Mouse (Mus musculus): ENCODE results near the gene Dcx. TPM values are rescaled to one million over a fixed set of nuclear protein-coding genes. Genes with fewer than 3 reads are reported as not detected.

Dcx gene
- total RNA-seq (2021): not detected

DNA sequence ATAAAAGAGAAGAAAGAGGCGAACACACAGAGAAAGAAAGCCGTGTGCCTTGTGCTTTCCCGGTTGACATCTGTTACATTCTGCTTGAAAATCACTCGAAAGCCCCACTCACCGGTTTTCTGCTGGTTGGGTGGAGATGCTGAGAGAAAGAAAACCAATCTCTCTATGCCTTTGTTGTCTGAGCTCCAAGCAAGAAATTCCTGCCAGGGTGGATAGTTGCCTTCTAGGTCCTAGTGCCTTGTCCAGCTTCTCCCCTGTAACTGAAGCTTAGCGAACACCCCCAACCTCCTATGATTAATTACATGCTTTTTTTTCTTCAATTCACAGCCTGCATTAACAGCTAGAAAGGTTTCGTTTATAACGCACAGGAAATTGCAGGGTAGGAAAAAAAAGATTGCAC lies at the start of gene Dcx:
TSS of gene Dcx (minus strand) at position 354 of the 400 bp plus-strand sequence.
- no peak for DNase-seq (ENCODE audit: low spot score)
- intact Hi-C loops (cut with DNase I): no loop called here

DNA sequence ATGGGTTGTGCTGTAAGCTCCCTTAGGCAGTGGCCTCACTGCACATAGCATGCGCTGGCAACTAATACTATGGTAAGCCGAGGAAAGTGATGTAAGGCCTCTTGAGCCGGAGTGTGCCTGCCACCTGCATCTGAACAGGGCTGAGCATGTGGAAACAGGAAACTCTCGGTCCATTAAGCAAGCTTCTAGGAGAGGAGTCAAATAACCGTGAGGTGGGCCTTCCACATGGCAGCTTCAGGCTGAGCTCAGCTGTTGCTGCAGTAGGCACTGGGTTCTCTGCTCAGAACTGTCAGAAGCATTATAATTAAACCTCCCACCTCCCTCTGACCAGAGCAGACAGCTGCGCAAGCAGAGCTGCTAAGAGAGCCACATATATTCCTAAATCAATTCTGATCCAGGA lies 33.1 kb upstream of the Dcx start:
- intact Hi-C loops (cut with DNase I): no loop called here
- DNase-seq (ENCODE audit: low spot score): no peak

DNA sequence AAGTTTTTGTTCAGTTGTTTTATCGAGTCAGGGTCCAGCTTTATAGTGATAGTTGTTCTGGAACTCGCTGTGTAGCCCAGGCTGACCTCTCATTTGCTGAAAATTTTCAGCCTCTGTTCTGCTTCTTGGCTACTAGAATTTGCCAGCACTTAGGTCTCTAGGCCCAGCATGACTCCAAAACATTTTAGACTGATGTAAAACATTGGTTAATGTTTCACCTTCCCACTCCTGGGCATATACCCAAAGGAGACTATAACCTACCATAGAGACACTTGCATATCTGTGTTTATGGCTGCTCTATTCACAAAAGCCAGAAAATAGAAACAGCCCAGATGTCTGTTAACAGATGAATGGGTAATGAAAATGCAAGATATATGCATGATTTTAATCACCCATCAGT lies 560 bp upstream of the Dcx start:
- intact Hi-C loops (cut with DNase I): no loop called here
- no peak for DNase-seq (ENCODE audit: low spot score)

DNA sequence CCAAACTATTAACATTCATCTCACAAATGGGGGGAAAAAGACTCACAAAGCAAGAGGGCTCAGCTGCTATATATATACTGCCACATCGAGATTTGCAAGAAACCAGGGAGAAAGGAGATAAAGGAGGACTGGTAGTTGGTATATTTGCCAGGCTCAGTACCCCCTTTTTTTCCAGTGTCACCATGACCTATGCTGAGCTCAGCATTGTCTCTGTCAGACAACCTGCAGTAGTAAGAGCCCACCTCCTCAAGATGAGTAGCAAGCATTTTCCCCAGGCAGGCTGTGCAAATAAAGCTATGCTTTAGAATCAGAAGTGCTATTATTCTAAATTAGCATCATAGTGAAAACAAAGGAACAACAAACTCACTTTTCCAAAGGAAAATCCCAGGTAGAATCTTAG lies 581 bp downstream of the Dcx start:
- no peak for DNase-seq (ENCODE audit: low spot score)
- intact Hi-C loops (cut with DNase I): no loop called here

DNA sequence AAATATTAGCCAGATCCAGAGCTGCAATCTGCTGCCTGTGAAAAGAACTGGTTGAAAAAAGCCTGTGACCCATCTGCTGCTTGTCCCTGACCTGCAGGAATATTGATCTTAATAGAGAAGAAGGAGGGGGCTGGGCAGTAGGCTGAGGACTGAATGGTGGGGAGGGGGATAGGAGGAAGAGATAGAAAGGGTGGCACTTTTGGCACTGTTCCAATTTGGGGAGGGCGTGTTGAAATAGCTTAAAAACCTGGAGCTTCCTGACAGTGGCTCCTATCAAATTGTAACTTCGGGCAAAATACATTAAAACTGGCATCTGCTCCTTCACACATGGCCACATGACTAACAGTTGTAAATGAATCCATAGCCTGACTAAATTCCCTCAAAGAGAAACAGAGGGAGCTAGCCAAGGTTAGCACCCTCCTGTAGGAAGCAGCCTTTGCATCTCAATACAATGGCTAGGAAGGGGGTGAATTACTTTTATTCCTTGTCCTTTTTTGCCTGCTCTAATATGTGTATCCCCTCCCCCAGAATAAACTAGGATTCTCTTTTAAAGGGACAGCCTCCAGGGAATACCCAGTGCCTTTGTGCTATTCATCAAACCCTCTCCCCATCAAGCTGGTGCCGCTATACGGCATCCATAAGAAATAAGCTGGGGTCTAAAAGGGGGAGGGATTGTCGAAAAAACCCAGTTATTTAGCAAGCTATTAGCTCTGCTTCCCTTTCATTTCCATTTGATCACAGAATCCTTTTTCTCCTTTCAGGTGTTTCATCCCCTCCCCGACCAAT lies 1.5 kb downstream of the Dcx start:
- intact Hi-C loops (cut with DNase I): no loop called here
- no peak for DNase-seq (ENCODE audit: low spot score)

DNA sequence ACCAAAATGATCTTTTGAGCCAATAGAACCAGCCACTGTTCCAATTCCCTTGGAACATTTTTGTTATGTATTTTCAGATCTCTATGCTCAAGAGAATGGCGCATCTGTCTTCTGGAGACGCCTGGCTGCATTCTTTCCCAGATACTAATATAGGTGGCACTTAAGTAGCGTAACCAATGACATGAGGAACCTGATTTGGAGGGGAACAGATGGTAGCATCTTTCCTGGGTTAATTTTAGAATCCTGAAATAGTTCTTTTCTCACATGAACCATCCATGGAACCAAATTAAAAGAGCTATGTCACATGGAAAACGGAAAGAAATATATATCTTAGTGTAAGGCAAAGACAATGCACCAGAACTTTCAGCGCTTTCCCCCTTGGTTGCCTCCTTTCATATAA lies 11.0 kb downstream of the Dcx start:
- intact Hi-C loops (cut with DNase I): no loop called here
- DNase-seq (ENCODE audit: low spot score): no peak

DNA sequence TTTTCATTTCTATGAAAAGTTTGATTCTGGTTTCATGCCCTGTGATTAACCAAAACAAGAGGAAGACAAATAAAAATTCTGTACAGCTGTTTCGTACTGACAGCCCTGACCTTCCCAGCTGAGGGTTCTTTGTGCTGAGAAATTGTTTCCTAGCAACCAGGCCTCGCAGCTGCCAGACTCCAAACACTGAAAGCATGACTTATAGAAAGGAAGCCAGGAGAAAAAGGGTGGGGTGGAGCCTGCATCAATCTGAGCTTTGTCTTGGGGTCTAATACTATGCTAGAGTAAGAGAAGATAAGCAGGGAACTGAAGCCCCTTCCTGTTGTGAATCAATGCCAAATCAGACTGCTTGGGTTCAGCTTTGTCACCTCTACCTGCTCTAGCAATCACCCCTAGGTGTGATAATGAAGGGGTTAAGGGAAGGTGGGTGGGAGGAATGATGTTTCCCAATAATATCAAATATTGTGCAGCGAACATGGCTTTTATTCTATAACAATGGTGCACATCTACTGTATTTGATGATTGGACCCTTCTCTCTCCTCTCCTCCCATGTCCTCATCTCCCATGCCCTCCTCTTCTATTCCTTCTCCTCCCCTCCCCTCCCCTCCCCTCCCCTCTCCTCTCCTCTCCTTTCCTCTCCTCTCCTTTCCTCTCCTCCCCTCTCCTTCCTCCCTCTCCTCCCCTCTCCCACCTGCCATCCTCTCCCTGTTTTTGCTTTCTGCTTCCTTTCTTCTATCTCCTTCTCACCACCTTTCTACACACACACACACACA lies 26.2 kb downstream of the Dcx start:
- no peak for DNase-seq (ENCODE audit: low spot score)
- intact Hi-C loops (cut with DNase I): no loop called here

DNA sequence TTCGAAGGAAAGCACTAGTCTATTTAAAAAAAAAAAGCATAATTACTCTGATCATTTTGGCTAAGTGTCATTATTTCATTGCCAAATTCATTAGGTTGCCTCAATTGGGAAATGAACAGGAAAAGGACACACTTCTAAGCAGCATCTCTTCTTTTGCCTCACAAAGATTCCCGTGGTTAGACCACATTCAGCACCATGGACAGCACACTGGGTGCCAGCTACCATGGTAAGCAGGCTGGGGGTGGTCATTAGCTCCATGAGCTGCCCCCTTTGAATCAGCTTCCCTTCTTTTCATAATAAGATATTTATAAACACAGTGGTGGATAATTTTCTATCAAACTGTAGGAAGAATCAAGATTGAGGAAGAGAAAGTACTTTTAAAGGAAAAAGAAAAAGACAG lies 28.4 kb downstream of the Dcx start:
- no peak for DNase-seq (ENCODE audit: low spot score)
- intact Hi-C loops (cut with DNase I): no loop called here

DNA sequence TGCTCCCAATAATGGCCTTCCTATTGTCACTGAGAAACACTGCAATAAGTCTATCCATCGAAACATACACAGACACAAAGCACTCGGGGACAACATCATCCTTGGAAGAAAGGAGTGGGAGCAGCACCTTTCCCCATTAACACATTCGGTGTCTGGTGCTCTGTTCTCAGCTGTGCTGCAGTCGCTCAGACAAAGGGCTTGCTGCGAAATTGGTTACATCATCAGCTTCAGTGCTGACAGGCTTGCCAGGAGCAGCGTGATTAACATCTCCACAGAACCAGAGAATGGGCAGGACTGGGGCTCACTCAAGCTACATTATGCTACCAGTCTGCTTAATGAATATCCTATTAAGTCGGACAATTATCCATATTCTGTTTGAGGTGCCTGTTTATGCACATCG lies 30.8 kb downstream of the Dcx start:
- no peak for DNase-seq (ENCODE audit: low spot score)
- intact Hi-C loops (cut with DNase I): no loop called here

DNA sequence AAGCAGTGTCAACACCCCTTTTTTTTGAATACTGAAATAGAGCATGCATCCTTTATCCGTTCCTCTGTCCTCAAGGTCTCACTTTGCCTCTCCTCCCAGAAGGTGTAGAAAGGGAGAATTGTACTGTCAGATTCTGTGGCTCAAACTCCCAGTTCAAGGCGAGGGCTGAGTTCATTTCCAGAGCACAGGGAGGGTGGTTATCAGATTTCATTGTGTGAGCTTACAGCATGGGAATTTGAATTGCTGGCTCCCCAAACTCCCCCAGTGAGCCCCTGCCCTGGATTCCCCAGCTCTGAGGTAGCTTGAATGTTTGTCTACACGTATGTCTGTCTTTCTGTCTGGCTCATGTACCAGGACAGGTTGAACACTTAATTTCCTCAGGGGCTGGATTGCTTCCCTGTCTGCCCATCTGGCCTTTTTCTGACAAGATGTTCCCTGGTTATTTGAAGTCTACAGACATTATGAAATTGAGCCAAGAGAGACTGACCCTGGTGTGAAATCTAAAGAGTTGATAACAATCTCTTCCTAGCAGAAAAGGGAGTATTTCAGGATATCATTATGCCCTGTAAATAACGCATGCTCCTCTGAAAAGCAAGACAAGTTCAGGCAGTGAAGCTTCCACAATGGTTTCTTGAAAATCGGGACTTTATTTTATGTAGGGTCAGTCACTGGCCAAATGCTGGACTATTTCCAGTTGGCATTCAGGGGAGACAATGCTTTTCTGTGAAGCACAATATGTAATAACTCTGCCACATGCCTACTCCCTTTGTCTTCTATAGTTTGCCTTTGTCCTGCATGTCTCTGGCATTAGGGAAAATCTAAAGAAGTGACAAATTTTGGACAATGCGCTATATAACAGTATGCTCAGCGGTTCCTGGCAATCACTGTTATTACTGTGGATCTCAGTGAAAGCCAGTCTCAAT lies 35.5 kb downstream of the Dcx start:
- DNase-seq (ENCODE audit: low spot score): no peak
- intact Hi-C loops (cut with DNase I): no loop called here

DNA sequence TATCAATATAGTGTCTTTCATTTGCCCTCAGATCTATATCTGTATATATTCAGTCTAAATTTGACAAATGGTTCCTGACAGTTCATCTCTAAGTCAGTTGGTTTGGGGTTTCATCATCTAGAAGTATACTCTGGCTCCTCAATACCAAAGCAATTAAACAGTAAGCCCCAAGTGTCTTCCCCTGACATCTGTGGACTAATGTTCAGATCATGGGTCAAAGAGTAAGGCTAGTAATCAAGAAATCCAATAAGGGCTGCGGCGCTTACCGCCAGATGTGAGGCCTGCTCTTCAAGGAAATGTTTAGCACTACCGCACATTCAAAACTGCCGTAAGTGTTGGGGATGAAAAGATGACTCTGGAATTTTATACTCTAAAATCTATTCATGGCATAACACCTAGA lies 36.2 kb downstream of the Dcx start:
- intact Hi-C loops (cut with DNase I): no loop called here

DNA sequence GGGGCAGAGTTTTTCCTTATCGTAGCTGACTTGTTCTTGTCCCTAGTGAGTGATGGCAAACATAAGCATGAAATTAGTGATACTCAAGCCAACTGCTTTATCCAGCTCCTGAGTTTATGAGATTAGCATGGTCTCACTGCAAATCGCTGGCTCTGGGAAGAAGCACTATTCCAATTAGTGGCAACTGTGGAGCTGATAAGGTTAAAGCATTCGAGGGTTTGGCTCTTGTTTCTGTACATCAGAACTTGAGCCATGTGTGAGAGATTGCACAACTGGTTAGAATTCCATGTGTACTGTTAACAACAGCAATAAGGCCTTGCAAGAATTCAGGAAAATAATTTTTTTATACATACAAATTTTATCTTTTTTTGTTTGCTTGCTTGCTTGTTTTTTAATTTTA lies 39.9 kb downstream of the Dcx start:
- no peak for DNase-seq (ENCODE audit: low spot score)
- intact Hi-C loops (cut with DNase I): no loop called here

More for the DNA sequence above, 36.2 kb downstream of the Dcx start:
- no peak for DNase-seq (ENCODE audit: low spot score)

DNA sequence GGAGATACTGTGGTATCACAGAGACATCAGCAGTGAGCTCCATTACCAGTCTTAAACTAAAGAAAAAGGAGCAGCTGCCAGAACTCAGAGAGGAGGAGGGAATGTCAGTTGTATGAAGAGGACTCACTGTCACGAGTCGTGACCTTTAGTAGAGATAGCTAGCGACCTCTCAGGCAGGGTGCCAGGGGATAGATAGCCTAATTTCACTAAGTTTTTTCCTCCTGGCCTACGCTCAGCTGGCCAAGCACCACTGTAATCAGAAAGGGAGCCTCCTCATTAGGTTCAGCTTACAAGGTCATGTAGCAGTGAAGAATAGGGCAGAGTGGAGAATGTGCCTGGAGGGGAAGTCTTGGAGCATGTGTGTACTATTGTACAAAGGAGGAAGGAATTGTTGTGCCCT lies 47.3 kb downstream of the Dcx start:
- no peak for DNase-seq (ENCODE audit: low spot score)
- intact Hi-C loops (cut with DNase I): no loop called here

DNA sequence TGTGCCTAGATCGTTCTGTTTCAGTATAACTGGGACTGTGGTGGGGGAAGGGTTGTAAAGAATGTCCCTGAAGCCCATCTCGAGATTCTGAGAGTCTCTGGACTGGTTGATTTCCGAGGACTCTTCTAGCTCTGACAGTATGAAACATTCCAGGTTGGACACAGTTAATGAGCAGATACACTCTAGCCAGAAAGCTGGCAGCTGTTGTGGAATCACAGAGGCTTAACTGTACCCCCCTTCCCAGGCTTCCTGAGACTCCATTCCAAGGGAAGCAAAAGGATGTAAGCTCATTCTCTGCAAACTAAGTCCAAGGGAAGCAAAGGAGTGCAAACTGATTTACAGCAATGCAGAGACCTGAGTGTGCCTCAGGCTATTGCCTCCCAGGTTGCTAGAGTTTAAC lies 48.2 kb downstream of the Dcx start:
- DNase-seq (ENCODE audit: low spot score): no peak
- intact Hi-C loops (cut with DNase I): no loop called here

DNA sequence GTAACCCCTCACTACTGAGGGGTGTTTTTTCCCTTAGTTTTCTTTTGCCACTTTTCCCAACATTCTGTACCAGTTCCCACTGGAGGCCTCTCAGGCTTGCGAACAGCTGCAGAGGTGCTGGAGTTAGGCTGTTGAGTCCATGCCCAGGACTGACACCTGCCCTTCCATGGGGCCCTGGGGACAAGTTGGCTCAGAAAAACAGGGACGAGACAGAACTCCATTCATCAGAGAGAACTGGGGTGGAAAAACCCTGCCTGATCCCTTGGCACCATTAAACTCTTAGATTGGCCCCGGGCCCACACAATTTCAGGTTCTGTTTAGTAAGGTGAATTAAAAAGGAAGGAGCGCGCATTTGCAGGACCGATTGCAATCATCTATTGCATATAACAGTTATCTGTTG lies 48.8 kb downstream of the Dcx start:
- intact Hi-C loops (cut with DNase I): no loop called here
- DNase-seq (ENCODE audit: low spot score): no peak

DNA sequence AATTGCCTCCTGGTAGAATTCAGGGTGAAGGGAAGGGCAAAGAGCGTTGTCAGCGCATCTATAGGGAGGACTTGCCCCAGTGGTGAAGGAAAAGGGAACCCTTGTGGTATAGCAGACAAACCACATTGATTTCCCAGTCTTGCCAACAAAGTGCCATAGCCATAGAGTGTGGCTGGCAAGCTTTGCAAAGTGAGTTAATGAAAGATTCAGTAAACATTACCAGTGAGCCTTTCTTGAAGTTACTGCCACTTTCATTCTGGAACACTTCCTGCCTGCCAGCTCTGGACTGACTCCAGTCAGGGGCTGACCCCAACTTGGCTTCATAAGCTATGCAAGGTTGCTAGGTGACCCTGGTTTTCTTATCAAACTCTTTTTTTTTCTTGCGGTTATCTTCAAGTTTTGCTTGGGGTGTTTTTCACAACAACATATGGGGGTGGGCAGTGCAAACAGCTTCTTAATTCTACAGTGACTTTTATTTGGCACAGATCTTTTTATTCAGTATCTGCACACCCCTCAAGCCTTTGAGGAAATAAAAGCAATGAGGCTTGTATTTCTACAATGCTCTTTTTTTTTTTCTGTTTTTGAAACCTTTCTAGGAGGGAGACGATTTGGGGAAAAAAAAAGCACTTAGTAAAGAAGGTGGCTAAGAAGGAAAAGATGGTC lies 51.2 kb downstream of the Dcx start:
- intact Hi-C loops (cut with DNase I): no loop called here
- no peak for DNase-seq (ENCODE audit: low spot score)

DNA sequence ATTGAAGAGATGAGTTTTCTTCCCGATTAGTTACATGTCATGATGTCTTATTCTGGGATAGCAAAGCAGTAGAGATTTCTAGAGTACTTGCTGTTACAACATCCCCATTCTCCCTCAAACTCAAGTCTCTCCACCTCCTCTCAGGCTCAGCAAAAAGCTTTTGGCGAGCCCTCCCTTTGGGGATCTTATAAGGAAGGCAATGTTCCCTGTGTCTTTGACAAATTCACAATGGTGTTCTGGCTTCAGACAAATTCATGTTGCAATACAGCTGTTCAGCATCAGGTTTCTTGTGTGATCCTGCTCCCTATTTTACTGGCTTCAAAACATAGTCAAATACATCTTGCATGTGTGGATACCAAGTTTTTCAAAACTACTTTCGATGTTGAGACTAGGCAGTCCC lies 53.5 kb downstream of the Dcx start:
- intact Hi-C loops (cut with DNase I): no loop called here
- DNase-seq (ENCODE audit: low spot score): no peak

DNA sequence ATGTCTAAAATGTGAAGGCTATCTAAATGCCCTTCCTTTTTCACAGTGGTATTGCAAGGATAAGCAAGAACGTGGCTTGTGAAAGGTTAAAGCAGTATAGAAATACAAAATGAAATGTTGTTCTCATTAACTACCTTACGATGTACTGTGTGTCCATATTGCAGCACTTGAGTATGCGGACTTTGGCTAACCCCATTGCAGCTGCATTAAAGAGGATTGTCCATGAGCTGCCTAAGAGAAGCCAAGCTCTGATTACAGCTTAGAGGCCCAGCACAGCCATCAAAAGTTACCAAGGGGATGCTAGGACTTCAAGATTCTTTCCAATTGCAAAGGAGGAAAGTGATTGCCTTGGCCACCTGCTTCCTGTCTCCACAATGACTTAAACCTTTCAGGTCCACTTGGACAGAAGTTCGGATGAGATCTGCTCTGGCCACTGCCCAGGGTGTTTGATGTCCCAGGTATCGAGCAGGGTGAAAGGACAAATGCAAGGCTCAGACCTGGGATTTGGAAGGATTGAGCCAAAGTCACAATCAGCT lies 65.9 kb downstream of the Dcx start:
- intact Hi-C loops (cut with DNase I): no loop called here
- no peak for DNase-seq (ENCODE audit: low spot score)

DNA sequence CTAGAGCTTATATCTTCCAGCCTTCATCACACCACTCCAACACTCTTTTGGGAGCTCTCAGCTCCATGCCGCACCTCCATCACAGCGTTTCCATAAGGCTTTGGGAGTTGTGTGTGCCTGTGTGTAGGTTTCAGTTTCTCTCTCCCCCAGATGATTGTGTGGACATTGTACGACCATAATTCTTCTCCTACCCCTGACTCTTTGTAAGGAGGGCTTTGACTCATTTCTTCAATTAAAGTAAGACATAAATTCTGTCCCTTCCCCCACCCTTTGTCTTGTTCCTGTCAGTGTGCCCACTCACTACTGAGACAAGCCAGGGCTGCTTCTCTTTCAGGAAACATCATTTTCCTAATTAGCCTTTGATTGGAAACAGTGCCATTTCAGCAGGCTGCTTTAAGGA lies 81.8 kb downstream of the Dcx start:
- intact Hi-C loops (cut with DNase I): no loop called here
- DNase-seq (ENCODE audit: low spot score): no peak

DNA sequence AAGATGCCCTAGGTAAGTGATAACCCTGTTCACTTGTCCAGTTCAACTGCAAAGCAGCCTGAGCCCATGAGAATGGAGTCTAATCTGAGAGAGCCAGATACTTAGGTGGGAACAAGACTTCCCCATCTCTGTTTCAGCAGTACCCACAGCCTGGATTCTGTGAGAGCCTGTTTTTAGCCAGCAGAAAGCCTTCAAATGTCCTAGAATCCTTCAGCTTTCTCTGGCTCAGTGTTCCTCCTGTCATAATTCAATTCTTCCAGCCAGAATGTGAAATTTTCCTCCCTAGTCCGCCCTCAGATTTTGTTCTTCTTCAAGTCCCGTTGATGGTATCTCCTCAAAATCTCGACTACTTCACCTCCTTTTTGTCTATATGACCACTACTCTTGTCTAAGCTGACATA lies 83.1 kb downstream of the Dcx start:
- DNase-seq (ENCODE audit: low spot score): no peak
- intact Hi-C loops (cut with DNase I): no loop called here

Measured in heart, postnatal 25 days (tissue).